Mouse (Mus musculus): ENCODE data around the gene Hoxc4. TPM values are rescaled to one million over a fixed set of nuclear protein-coding genes. Genes with fewer than 3 reads are reported as not detected.

Hoxc4 gene
- total and polyA plus RNA-seq, 2 experiments from 2014 or later, result 13.1 to 33.0 TPM

DNA sequence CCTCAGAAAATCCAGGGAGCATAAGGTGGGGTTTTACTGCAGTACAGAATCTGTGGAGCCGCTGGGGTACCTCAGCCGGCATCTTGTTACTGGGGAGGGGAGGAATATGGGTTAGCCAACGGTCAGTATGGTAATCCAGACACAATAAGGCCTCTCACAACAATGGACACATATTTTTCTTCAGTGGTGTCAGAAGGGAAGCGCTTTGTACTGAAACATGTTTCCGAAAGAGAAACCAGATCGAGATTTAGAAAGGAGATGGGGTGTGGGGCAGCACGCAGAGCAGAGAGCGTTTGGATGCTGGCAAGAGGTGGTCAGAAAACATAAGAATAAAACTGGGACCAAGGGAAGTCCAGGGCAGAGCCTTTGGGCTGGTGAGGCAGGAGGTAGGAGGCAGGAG, 11.4 kb downstream of the Hoxc4 start:
- DNase-seq (ENCODE audit: low spot score) (no peak), ATAC-seq (no peak)
- TF ChIP-seq CTCF (IDR thresholded peaks at IDR 0.05; ENCODE audit: low read depth), result no peak
- Histone ChIP-seq H3K9ac (replicated peaks; ENCODE audit: low read length) (no peak overlapping the region; the same call in 1 of the 2 replicates), H3K4me2 (ENCODE audit: low read depth, low read length) (peak overlapping the region; percentile 29; the same call in 1 of the 2 replicates), H3K4me1 (ENCODE audit: insufficient read depth, low read length) (no peaks in the 10 kb centered on the region), H3K9me3 (ENCODE audit: low read length) (no peaks in the 10 kb centered on the region), H3K27me3 (ENCODE audit: insufficient read depth, low read length) (peaks cover 84% of the 10 kb centered on the region), H3K4me3 (ENCODE audit: low read length) (no peak overlapping the region), H3K36me3 (ENCODE audit: insufficient read depth, low read length) (no peaks in the 10 kb centered on the region), H3K27ac (peak overlapping the region; percentile 11; the same call in 1 of the 2 replicates)
- WGBS, result 6% methylated on average over 8 of the region's 8 CpGs

GRCm38 (mm10) chr15:103032167-103032566, 13.4 kb downstream of the Hoxc4 start:
- Histone ChIP-seq H3K27me3 (ENCODE audit: insufficient read depth, low read length) (peaks cover 74% of the 10 kb centered on the region), H3K36me3 (ENCODE audit: insufficient read depth, low read length) (no peaks in the 10 kb centered on the region), H3K4me2 (ENCODE audit: low read depth, low read length) (no peak overlapping the region), H3K9me3 (ENCODE audit: low read length) (no peaks in the 10 kb centered on the region), H3K4me3 (ENCODE audit: low read length) (no peak overlapping the region), H3K9ac (replicated peaks; ENCODE audit: low read length) (no peak overlapping the region), H3K27ac (no peak overlapping the region), H3K4me1 (ENCODE audit: insufficient read depth, low read length) (no peaks in the 10 kb centered on the region)
- ATAC-seq (no peak), DNase-seq (ENCODE audit: low spot score) (no peak)
- TF ChIP-seq CTCF (IDR thresholded peaks at IDR 0.05; ENCODE audit: low read depth), result no peak
- no CpG with 5 or more reads among the region's 3 CpGs for WGBS

- no peak overlapping the region for H3K9ac ChIP-seq (replicated peaks; ENCODE audit: low read length)
- no peaks in the 10 kb centered on the region for H3K36me3 ChIP-seq (ENCODE audit: insufficient read depth, low read length)
- H3K4me3 ChIP-seq (ENCODE audit: low read length), result no peak overlapping the region
- ATAC-seq (no peak), DNase-seq (ENCODE audit: low spot score) (peak; percentile 46)
- H3K27me3 ChIP-seq (ENCODE audit: insufficient read depth, low read length), result peaks cover 74% of the 10 kb centered on the region
- WGBS, result 1% methylated on average over 26 of the region's 26 CpGs
- no peak for TF ChIP-seq CTCF (IDR thresholded peaks at IDR 0.05; ENCODE audit: low read depth)
- no peaks in the 10 kb centered on the region for H3K4me1 ChIP-seq (ENCODE audit: insufficient read depth, low read length)
- peak overlapping the region; percentile 0; the same call in 1 of the 2 replicates for H3K4me2 ChIP-seq (ENCODE audit: low read depth, low read length)
- no peak overlapping the region for H3K27ac ChIP-seq
- no peaks in the 10 kb centered on the region for H3K9me3 ChIP-seq (ENCODE audit: low read length)
Measured at GRCm38 (mm10) chr15:103032646-103033575, 14.2 kb downstream of the Hoxc4 start.

- Histone ChIP-seq H3K27ac (peak overlapping the region; percentile 66), H3K27me3 (ENCODE audit: insufficient read depth, low read length) (peaks cover 74% of the 10 kb centered on the region), H3K4me3 (ENCODE audit: low read length) (peak overlapping the region; percentile 42), H3K36me3 (ENCODE audit: insufficient read depth, low read length) (no peaks in the 10 kb centered on the region), H3K9ac (replicated peaks; ENCODE audit: low read length) (peak overlapping the region; percentile 44; the same call in 1 of the 2 replicates), H3K4me2 (ENCODE audit: low read depth, low read length) (peak overlapping the region; percentile 51), H3K9me3 (ENCODE audit: low read length) (no peaks in the 10 kb centered on the region), H3K4me1 (ENCODE audit: insufficient read depth, low read length) (no peaks in the 10 kb centered on the region)
- whole genome bisulfite sequencing, result under 1% methylated on average over 24 of the region's 24 CpGs
- peak; percentile 67; the same call in 1 of the 2 replicates for ATAC-seq
- peak; percentile 67 for DNase-seq (ENCODE audit: low spot score)
- TF ChIP-seq CTCF (IDR thresholded peaks at IDR 0.05; ENCODE audit: low read depth), result no peak
Measured at GRCm38 (mm10) chr15:103034043-103034806, 15.5 kb downstream of the Hoxc4 start.

GRCm38 (mm10) chr15:103034807-103035547, 16.2 kb downstream of the Hoxc4 start:
- no peak for TF ChIP-seq CTCF (IDR thresholded peaks at IDR 0.05; ENCODE audit: low read depth)
- Histone ChIP-seq H3K9ac (replicated peaks; ENCODE audit: low read length) (peak overlapping the region; percentile 44), H3K4me3 (ENCODE audit: low read length) (peak overlapping the region; percentile 42), H3K4me2 (ENCODE audit: low read depth, low read length) (peak overlapping the region; percentile 51), H3K36me3 (ENCODE audit: insufficient read depth, low read length) (no peaks in the 10 kb centered on the region), H3K27me3 (ENCODE audit: insufficient read depth, low read length) (peaks cover 74% of the 10 kb centered on the region), H3K27ac (peak overlapping the region; percentile 60), H3K4me1 (ENCODE audit: insufficient read depth, low read length) (no peaks in the 10 kb centered on the region), H3K9me3 (ENCODE audit: low read length) (no peaks in the 10 kb centered on the region)
- WGBS, result under 1% methylated on average over 33 of the region's 34 CpGs
- peak; percentile 51; the same call in 1 of the 2 replicates for ATAC-seq
- DNase-seq (ENCODE audit: low spot score), result no peak

GRCm38 (mm10) chr15:103035548-103035881, 16.8 kb downstream of the Hoxc4 start:
- Histone ChIP-seq H3K27ac (no peak overlapping the region), H3K36me3 (ENCODE audit: insufficient read depth, low read length) (no peaks in the 10 kb centered on the region), H3K4me2 (ENCODE audit: low read depth, low read length) (peak overlapping the region; percentile 51), H3K4me1 (ENCODE audit: insufficient read depth, low read length) (no peaks in the 10 kb centered on the region), H3K9me3 (ENCODE audit: low read length) (no peaks in the 10 kb centered on the region), H3K4me3 (ENCODE audit: low read length) (peak overlapping the region; percentile 42), H3K27me3 (ENCODE audit: insufficient read depth, low read length) (peaks cover 74% of the 10 kb centered on the region), H3K9ac (replicated peaks; ENCODE audit: low read length) (peak overlapping the region; percentile 44; the same call in 1 of the 2 replicates)
- no peak for DNase-seq (ENCODE audit: low spot score)
- no peak for TF ChIP-seq CTCF (IDR thresholded peaks at IDR 0.05; ENCODE audit: low read depth)
- under 1% methylated on average over 14 of the region's 14 CpGs for WGBS
- no peak for ATAC-seq
